Mouse (Mus musculus) B cell, adult 67 days (primary cell): Measurements from ENCODE around the gene Myrfl. TPM values are rescaled to one million over a fixed set of nuclear protein-coding genes. Genes with fewer than 3 reads are reported as not detected.

Experiments
- total RNA-seq, 2 experiments: library from RNA; stranded (reverse); gene quantifications; 4 replicates each; pipeline ENCODE4 v1.2.4; 2023

Gene Myrfl
- not detected for total RNA-seq

GRCm38 (mm10) chr10:116896336-116897177, at the start of gene Myrfl:
Myrfl (minus strand) TSS chr10:116896919.

Other genes with a start within 250 kb of the Myrfl start
- 10 to 100 TPM; 41.1 to 47.6 TPM for gene Rab3ip, start 53.9 kb upstream of the Myrfl start, total RNA-seq
- gene Gm10271, start 75.7 kb upstream of the Myrfl start, total RNA-seq, result not detected
- not detected for gene Best3, start 89.4 kb upstream of the Myrfl start, total RNA-seq
- gene Lrrc10, start 148.4 kb upstream of the Myrfl start, total RNA-seq, result not detected
- gene Cct2, start 166.9 kb upstream of the Myrfl start, total RNA-seq, result 100 to 1,000 TPM; 237 to 257 TPM